Mouse (Mus musculus) mature B cell (primary cell): Measurements from ENCODE around the gene Sp2.

Experiments used
- in situ Hi-C: fragments of 300-500 bp; cut with MboI; formaldehyde crosslinking; loops from 2 replicates; pipeline ENCODE4 v1.14.3; 2019

The Sp2 gene

GRCm38 (mm10) chr11:96995836-96996772, 13.3 kb upstream of the Sp2 start:
- in situ Hi-C loops = no loop called here

- in situ Hi-C loops = no loop called here
Measured at GRCm38 (mm10) chr11:96995031-96995430, 12.3 kb upstream of the Sp2 start.

- in situ Hi-C loops = no loop called here
Measured at GRCm38 (mm10) chr11:96992722-96993311, 10.1 kb upstream of the Sp2 start.

- in situ Hi-C loops = no loop called here
Measured at GRCm38 (mm10) chr11:96991501-96991900, 8.7 kb upstream of the Sp2 start.

GRCm38 (mm10) chr11:96987873-96988655, 5.3 kb upstream of the Sp2 start:
- in situ Hi-C loops = no loop called here

- in situ Hi-C loops = no loop called here
Measured at GRCm38 (mm10) chr11:96986463-96986862, 3.7 kb upstream of the Sp2 start.

GRCm38 (mm10) chr11:96984903-96985302, 2.1 kb upstream of the Sp2 start:
- in situ Hi-C loops = loop anchor here (5.0 kb wide), 1 partner anchor 42 kb away; the partner anchor contains the start of gene Scrn2

- in situ Hi-C loops = loop anchor here (5.0 kb wide), 1 partner anchor 45 kb away; the partner anchor contains the start of gene Scrn2
Measured at GRCm38 (mm10) chr11:96982355-96982754, 404 bp downstream of the Sp2 start.

GRCm38 (mm10) chr11:96981461-96981860, 1.3 kb downstream of the Sp2 start:
- in situ Hi-C loops = loop anchor here (5.0 kb wide), 1 partner anchor 46 kb away; the partner anchor contains the start of gene Scrn2

- in situ Hi-C loops = loop anchor here (5.0 kb wide), 1 partner anchor 47 kb away; the partner anchor contains the start of gene Scrn2
Measured at GRCm38 (mm10) chr11:96980021-96980420, 2.7 kb downstream of the Sp2 start.

- in situ Hi-C loops = no loop called here
Measured at GRCm38 (mm10) chr11:96979329-96979728, 3.4 kb downstream of the Sp2 start.

- in situ Hi-C loops = no loop called here
Measured at GRCm38 (mm10) chr11:96978401-96979246, 4.1 kb downstream of the Sp2 start.

GRCm38 (mm10) chr11:96977606-96978400, 5.0 kb downstream of the Sp2 start:
- in situ Hi-C loops = no loop called here

GRCm38 (mm10) chr11:96976911-96977591, 5.7 kb downstream of the Sp2 start:
- in situ Hi-C loops = no loop called here

GRCm38 (mm10) chr11:96976379-96976687, 6.4 kb downstream of the Sp2 start:
- in situ Hi-C loops = no loop called here

GRCm38 (mm10) chr11:96975511-96976378, 7.0 kb downstream of the Sp2 start:
- in situ Hi-C loops = no loop called here

- in situ Hi-C loops = no loop called here
Measured at GRCm38 (mm10) chr11:96974813-96975212, 7.9 kb downstream of the Sp2 start.

GRCm38 (mm10) chr11:96973426-96973964, 9.3 kb downstream of the Sp2 start:
- in situ Hi-C loops = no loop called here

- in situ Hi-C loops = no loop called here
Measured at GRCm38 (mm10) chr11:96972906-96973305, 9.9 kb downstream of the Sp2 start.
